Mouse (Mus musculus): Measurements from ENCODE around the gene Syngr2.
"Not testable (repeated sequence)": the region's sequence is repeated elsewhere in the genome, so short reads cannot be mapped to it uniquely, and the experiment has no call there.

The Syngr2 gene

GRCm38 (mm10) chr11:117815850-117816249 lies 6.4 kb downstream of the Syngr2 start:
- not testable (repeated sequence) for DNase-seq

- DNase-seq: no peak
These were observed 7.0 kb downstream of the Syngr2 start for GRCm38 (mm10) chr11:117816389-117816996.

GRCm38 (mm10) chr11:117819095-117819494 lies 9.6 kb downstream of the Syngr2 start:
- DNase-seq: no peak

- DNase-seq: no peak
These were observed 10.7 kb downstream of the Syngr2 start for GRCm38 (mm10) chr11:117820173-117820572.

- DNase-seq: no peak
These were observed 12.4 kb downstream of the Syngr2 start for GRCm38 (mm10) chr11:117821868-117822267.

- peak in 1 of 2 experiments; percentile 42 for DNase-seq
These were observed 13.3 kb downstream of the Syngr2 start for GRCm38 (mm10) chr11:117822728-117823241.

- DNase-seq: no peak
These were observed 13.9 kb downstream of the Syngr2 start for GRCm38 (mm10) chr11:117823411-117823810.

GRCm38 (mm10) chr11:117824060-117824969 lies 14.8 kb downstream of the Syngr2 start:
- DNase-seq: peak; percentile 81 to 84

GRCm38 (mm10) chr11:117825333-117826101 lies 16.0 kb downstream of the Syngr2 start, which contains the start of the genes Afmid and Tk1:
Gene Afmid, plus strand, starts transcription at chr11:117825924.
Gene Tk1, minus strand, starts transcription at chr11:117826092.
- DNase-seq: peak; percentile 77 to 80

GRCm38 (mm10) chr11:117826164-117826563 lies 16.7 kb downstream of the Syngr2 start:
- no peak for DNase-seq

- DNase-seq: no peak
These were observed 17.4 kb downstream of the Syngr2 start for GRCm38 (mm10) chr11:117826916-117827315.

- DNase-seq: no peak
These were observed 17.9 kb downstream of the Syngr2 start for GRCm38 (mm10) chr11:117827386-117827785.

- DNase-seq: peak; percentile 64 to 67
These were observed 18.9 kb downstream of the Syngr2 start for GRCm38 (mm10) chr11:117828149-117828887.

- peak; percentile 50 to 52 for DNase-seq
These were observed 19.6 kb downstream of the Syngr2 start for GRCm38 (mm10) chr11:117828888-117829604.

- peak in 1 of 2 experiments; percentile 32 for DNase-seq
These were observed 20.3 kb downstream of the Syngr2 start for GRCm38 (mm10) chr11:117829671-117830215.

- DNase-seq: peak in 1 of 2 experiments; percentile 35
These were observed 20.9 kb downstream of the Syngr2 start for GRCm38 (mm10) chr11:117830401-117830800.

GRCm38 (mm10) chr11:117832086-117832969 lies 22.9 kb downstream of the Syngr2 start:
- peak; percentile 81 to 85 for DNase-seq

- DNase-seq: not testable (repeated sequence)
These were observed 24.0 kb downstream of the Syngr2 start for GRCm38 (mm10) chr11:117833509-117833908.

- DNase-seq: no peak
These were observed 24.6 kb downstream of the Syngr2 start for GRCm38 (mm10) chr11:117834086-117834485.

- peak; percentile 58 to 67 for DNase-seq
These were observed 26.8 kb downstream of the Syngr2 start for GRCm38 (mm10) chr11:117836306-117836705.
